Mouse (Mus musculus): ENCODE data around the gene Actrt2. TPM values are rescaled to one million over a fixed set of nuclear protein-coding genes. Genes with fewer than 3 reads are reported as not detected.

Gene Actrt2
- polyA plus RNA-seq, 1 experiment from 2014 or later = not detected

DNA sequence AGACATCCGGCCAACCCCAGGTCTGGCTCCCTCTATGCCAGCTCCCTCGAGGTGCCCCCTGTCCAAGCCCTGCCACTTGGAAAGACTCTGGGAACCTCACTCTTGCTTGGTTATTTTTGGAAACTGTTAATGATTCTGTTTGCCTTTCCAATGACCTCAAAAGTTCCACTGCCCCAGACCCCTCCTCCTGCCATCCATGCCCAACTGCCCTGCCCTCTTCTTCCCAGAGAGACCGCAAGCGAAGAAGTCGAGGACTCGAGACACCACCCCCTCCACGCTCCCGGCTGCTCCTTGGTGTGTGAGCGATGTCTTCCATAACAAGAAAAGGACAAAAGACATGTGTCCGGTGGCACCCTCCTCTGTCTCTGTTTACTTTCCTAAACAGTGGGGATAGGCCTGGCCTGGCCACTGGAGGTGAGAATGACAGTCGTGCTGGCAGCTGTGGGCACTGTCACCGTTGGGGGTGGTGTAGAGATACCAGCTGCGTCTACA, 33.3 kb upstream of the Actrt2 start:
- H3K27me3 ChIP-seq = peaks cover 11% of the 10 kb centered on the region; the same call in 1 of the 2 replicates
- no peak for ATAC-seq (ENCODE audit: insufficient number of reproducible peaks, low FRiP score, low TSS enrichment, low read depth)
- no peak overlapping the region for H3K4me2 ChIP-seq
- H3K36me3 ChIP-seq = no peaks in the 10 kb centered on the region
- 81% methylated on average over 13 of the region's 13 CpGs for WGBS
- peak overlapping the region; percentile 48; the same call in 1 of the 2 replicates for H3K27ac ChIP-seq
- no peak overlapping the region for H3K9ac ChIP-seq
- H3K4me1 ChIP-seq = peaks cover 74% of the 10 kb centered on the region
- H3K9me3 ChIP-seq = no peaks in the 10 kb centered on the region
- H3K4me3 ChIP-seq = no peak overlapping the region

DNA sequence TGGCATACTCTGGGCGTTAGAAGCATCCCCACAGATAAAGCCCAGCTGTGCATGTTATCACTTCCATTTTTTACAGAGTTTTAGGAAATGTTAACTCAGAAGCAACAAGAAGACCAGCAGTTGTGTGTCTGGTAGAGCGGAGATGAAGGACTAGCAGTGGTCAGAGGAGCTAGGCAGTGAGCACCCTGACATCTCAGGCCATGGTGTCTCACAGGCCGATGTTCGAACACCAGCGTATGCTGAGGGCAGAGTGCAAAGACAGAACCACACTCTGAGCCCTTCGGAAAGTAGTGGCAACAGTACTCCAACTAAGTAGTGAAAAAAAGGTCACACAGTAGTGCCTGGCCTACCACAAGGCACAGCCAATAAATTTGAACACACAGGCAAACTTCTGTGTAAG, 32.8 kb upstream of the Actrt2 start:
- Histone ChIP-seq H3K4me3 (no peak overlapping the region), H3K9me3 (no peaks in the 10 kb centered on the region), H3K9ac (no peak overlapping the region), H3K27ac (no peak overlapping the region), H3K4me2 (no peak overlapping the region), H3K4me1 (peaks cover 71% of the 10 kb centered on the region), H3K36me3 (no peaks in the 10 kb centered on the region), H3K27me3 (peaks cover 9% of the 10 kb centered on the region; the same call in 1 of the 2 replicates)
- no peak for ATAC-seq (ENCODE audit: insufficient number of reproducible peaks, low FRiP score, low TSS enrichment, low read depth)
- 90% methylated on average over 6 of the region's 6 CpGs for WGBS

DNA sequence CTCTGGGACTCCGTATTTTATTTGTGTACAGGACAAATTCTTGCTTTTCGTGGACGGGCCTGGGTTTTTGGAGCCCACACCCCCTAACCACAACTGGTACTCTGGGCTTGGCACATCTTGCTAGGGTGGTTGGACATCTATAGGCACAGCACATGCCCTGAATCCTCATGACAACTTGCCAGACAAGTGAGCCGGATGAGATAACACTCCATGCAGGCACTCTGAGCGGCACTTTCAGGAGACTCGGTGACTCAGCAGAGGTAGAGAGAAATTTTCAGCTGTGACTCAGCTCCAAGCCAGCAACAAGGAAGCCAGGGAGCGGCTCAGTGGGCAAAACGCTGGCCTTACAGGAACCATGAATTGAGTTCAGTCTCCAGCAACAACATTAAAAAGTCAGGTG, 31.6 kb upstream of the Actrt2 start:
- Histone ChIP-seq H3K9ac (no peak overlapping the region), H3K27ac (no peak overlapping the region), H3K4me3 (no peak overlapping the region), H3K4me2 (no peak overlapping the region), H3K36me3 (no peaks in the 10 kb centered on the region), H3K27me3 (no peaks in the 10 kb centered on the region), H3K9me3 (no peaks in the 10 kb centered on the region), H3K4me1 (peaks cover 63% of the 10 kb centered on the region)
- 78% methylated on average over 8 of the region's 8 CpGs for WGBS
- no peak for ATAC-seq (ENCODE audit: insufficient number of reproducible peaks, low FRiP score, low TSS enrichment, low read depth)

- no peak overlapping the region for H3K4me2 ChIP-seq
- peaks cover 61% of the 10 kb centered on the region for H3K4me1 ChIP-seq
- H3K36me3 ChIP-seq = no peaks in the 10 kb centered on the region
- H3K9me3 ChIP-seq = no peaks in the 10 kb centered on the region
- WGBS = 94% methylated on average over 1 of the region's 1 CpGs
- ATAC-seq (ENCODE audit: insufficient number of reproducible peaks, low FRiP score, low TSS enrichment, low read depth) = no peak
- no peak overlapping the region for H3K4me3 ChIP-seq
- no peaks in the 10 kb centered on the region for H3K27me3 ChIP-seq
- no peak overlapping the region for H3K9ac ChIP-seq
- H3K27ac ChIP-seq = no peak overlapping the region
Measured at GRCm38 (mm10) chr4:154698631-154699030, 31.0 kb upstream of the Actrt2 start.

GRCm38 (mm10) chr4:154698021-154698590, 30.4 kb upstream of the Actrt2 start:
- Histone ChIP-seq H3K36me3 (no peaks in the 10 kb centered on the region), H3K4me1 (peaks cover 62% of the 10 kb centered on the region), H3K9ac (no peak overlapping the region), H3K9me3 (no peaks in the 10 kb centered on the region), H3K27me3 (no peaks in the 10 kb centered on the region), H3K27ac (peak overlapping the region; percentile 59; the same call in 1 of the 2 replicates), H3K4me2 (no peak overlapping the region), H3K4me3 (no peak overlapping the region)
- ATAC-seq (ENCODE audit: insufficient number of reproducible peaks, low FRiP score, low TSS enrichment, low read depth) = no peak
- 46% methylated on average over 16 of the region's 16 CpGs for WGBS

DNA sequence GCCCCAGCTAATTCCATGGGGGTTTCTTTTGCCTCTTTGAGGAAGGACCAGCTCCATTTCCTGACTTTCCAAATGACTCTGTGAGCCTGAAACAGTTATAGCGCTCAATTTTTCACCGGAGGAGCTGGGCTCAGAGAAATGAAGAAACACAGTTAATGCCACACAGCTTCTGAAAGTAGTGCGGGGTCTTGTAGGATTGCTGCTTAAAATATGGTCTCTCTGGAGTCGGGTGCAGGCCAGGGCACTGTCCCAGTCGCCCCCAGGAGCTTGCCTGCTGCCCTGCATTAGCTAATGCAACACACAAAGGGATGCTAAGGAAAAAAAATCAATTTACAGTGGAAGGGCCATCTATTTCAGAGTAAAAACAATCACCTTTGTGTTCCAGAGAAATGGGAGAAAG, 29.8 kb upstream of the Actrt2 start:
- H3K27me3 ChIP-seq = no peaks in the 10 kb centered on the region
- peak overlapping the region; percentile 59; the same call in 1 of the 2 replicates for H3K27ac ChIP-seq
- H3K4me2 ChIP-seq = no peak overlapping the region
- no peaks in the 10 kb centered on the region for H3K9me3 ChIP-seq
- H3K4me1 ChIP-seq = peaks cover 59% of the 10 kb centered on the region
- WGBS = 59% methylated on average over 5 of the region's 5 CpGs
- ATAC-seq (ENCODE audit: insufficient number of reproducible peaks, low FRiP score, low TSS enrichment, low read depth) = no peak
- no peak overlapping the region for H3K4me3 ChIP-seq
- no peak overlapping the region for H3K9ac ChIP-seq
- H3K36me3 ChIP-seq = no peaks in the 10 kb centered on the region

GRCm38 (mm10) chr4:154696552-154696951, 28.9 kb upstream of the Actrt2 start:
- Histone ChIP-seq H3K4me1 (peaks cover 51% of the 10 kb centered on the region), H3K4me2 (no peak overlapping the region), H3K36me3 (no peaks in the 10 kb centered on the region), H3K9ac (no peak overlapping the region), H3K27me3 (no peaks in the 10 kb centered on the region), H3K9me3 (no peaks in the 10 kb centered on the region), H3K27ac (no peak overlapping the region), H3K4me3 (no peak overlapping the region)
- ATAC-seq (ENCODE audit: insufficient number of reproducible peaks, low FRiP score, low TSS enrichment, low read depth) = no peak
- 63% methylated on average over 5 of the region's 5 CpGs for WGBS

DNA sequence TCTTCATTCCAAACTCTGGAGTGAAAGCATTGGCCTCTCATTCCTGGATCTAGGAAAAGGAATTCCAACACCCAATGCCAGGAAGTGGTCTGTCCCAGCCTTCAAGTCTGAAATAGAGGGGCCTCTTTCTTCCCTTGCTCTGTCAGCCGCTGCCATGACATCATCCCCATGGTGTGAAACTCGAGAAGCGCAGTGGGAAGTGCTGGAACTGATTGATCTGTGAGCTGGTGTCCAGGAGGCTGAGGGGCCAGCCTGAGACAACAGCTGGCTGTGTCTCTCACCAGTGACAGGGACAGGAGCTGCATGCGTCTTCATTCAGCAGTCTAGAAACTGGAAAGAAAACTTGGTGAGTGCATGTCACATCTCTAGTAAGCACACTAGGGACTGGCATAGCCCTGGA, 28.5 kb upstream of the Actrt2 start:
- Histone ChIP-seq H3K27ac (no peak overlapping the region), H3K4me2 (no peak overlapping the region), H3K27me3 (no peaks in the 10 kb centered on the region), H3K4me1 (peaks cover 47% of the 10 kb centered on the region), H3K9me3 (no peaks in the 10 kb centered on the region), H3K36me3 (no peaks in the 10 kb centered on the region), H3K4me3 (no peak overlapping the region), H3K9ac (no peak overlapping the region)
- ATAC-seq (ENCODE audit: insufficient number of reproducible peaks, low FRiP score, low TSS enrichment, low read depth) = no peak
- 23% methylated on average over 4 of the region's 4 CpGs for WGBS

- Histone ChIP-seq H3K9ac (no peak overlapping the region), H3K27ac (no peak overlapping the region), H3K36me3 (no peaks in the 10 kb centered on the region), H3K4me2 (no peak overlapping the region), H3K27me3 (0 out of 2 replicates have a peak, but pooled peaks cover 3% of the 10 kb centered on the region), H3K9me3 (no peaks in the 10 kb centered on the region), H3K4me1 (peaks cover 38% of the 10 kb centered on the region), H3K4me3 (no peak overlapping the region)
- WGBS = 76% methylated on average over 5 of the region's 5 CpGs
- no peak for ATAC-seq (ENCODE audit: insufficient number of reproducible peaks, low FRiP score, low TSS enrichment, low read depth)
Measured at GRCm38 (mm10) chr4:154694361-154694760, 26.7 kb upstream of the Actrt2 start.

DNA sequence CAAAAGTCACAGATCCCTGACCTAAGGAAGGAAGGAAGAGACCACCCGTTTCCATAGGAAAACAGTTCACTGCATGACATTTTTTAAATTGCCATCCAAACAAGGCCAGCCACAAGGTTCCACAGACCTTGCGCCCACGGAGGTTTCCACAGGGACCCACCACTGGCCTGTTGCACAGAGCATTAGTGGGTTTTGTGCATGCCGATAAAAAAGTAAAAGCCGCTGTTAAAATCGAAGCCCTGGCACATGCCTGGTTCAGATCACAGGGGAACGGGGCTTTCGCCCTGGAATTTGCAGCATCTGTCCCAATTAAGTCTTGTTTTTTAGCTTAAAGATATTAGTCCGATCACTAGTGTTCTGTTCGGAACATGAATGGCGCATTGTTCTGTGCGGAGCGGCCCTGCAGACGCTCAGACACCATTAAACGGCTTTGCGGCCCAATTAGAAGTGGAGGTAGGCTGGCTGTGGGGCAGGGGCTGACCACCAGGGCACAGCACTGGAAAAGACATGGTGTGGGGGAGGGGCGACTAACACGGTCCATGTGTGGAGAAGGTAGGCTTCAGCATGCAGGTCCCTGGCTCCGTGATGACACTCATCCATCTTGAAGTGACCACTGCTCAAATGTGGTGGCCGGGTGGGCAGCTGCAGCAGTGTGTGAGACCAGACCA, 25.8 kb upstream of the Actrt2 start:
- peaks cover 32% of the 10 kb centered on the region for H3K4me1 ChIP-seq
- no peak overlapping the region for H3K4me2 ChIP-seq
- no peaks in the 10 kb centered on the region for H3K36me3 ChIP-seq
- ATAC-seq (ENCODE audit: insufficient number of reproducible peaks, low FRiP score, low TSS enrichment, low read depth) = peak; percentile 31; the same call in 1 of the 2 replicates
- 0 out of 2 replicates have a peak, but pooled peaks cover 3% of the 10 kb centered on the region for H3K27me3 ChIP-seq
- H3K9me3 ChIP-seq = no peaks in the 10 kb centered on the region
- WGBS = 25% methylated on average over 20 of the region's 20 CpGs
- no peak overlapping the region for H3K4me3 ChIP-seq
- H3K27ac ChIP-seq = no peak overlapping the region
- no peak overlapping the region for H3K9ac ChIP-seq

DNA sequence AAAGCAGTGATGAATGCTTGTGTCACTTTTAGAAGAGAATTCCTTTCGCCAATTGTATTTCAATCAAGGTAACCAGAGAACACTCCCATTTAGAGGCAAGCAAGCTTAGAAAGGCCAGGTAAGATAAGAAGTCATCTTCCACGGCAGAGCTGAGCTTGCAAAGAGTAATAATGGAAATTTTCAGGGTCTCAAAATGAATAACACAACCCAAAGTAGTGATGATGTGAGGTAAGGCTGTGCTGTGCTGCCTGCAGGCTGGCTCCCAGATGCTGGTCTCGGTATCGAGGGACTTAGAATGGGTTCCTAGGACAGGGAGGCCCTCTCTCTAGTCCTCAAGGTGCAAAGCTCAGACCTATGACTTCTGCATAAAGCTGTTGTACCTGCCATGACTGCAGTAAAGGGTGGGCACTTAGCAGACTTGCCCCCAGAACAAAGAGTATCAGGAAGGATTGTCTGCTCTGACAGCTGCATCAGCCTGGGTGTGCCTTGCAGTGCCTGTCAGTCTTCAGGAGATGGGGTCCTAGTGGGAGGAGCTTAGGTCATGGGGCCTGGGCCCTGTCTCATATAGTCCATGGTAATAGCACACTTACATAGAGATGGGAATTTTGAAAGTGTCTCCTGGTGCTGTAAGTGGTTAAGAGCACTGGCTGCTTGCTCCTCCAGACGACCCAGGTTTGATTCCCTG, 15.5 kb upstream of the Actrt2 start:
- 0 out of 2 replicates have a peak, but pooled peaks cover 11% of the 10 kb centered on the region for H3K27me3 ChIP-seq
- WGBS = 77% methylated on average over 5 of the region's 5 CpGs

DNA sequence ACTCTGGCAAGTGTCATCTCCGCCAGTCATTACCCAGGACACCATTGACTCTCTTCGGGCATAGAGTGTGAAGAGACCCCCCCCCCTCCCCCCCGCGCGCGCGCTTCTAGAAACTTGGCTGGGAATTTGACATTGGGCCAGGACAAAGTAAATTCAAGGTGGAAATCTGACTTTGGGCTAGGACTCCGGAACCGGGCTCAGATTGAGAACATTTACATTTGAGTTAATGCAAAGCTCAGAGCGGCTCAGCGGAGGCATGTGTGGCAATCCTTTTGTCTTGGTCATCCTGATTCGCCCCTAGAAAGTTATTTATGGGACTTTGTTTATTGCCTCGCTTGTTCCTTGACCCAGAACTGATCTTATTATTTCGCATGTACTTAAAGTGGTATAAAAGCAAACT, 14.6 kb upstream of the Actrt2 start:
- H3K9me3 ChIP-seq = no peaks in the 10 kb centered on the region
- no peak overlapping the region for H3K4me3 ChIP-seq
- H3K4me1 ChIP-seq = no peaks in the 10 kb centered on the region
- WGBS = 59% methylated on average over 14 of the region's 14 CpGs
- H3K4me2 ChIP-seq = no peak overlapping the region
- no peak overlapping the region for H3K27ac ChIP-seq
- no peak for ATAC-seq (ENCODE audit: insufficient number of reproducible peaks, low FRiP score, low TSS enrichment, low read depth)
- H3K36me3 ChIP-seq = no peaks in the 10 kb centered on the region
- 0 out of 2 replicates have a peak, but pooled peaks cover 6% of the 10 kb centered on the region for H3K27me3 ChIP-seq
- no peak overlapping the region for H3K9ac ChIP-seq

More for the DNA sequence above, 15.5 kb upstream of the Actrt2 start:
- Histone ChIP-seq H3K9ac (no peak overlapping the region), H3K4me1 (no peaks in the 10 kb centered on the region), H3K4me3 (no peak overlapping the region), H3K4me2 (no peak overlapping the region), H3K36me3 (no peaks in the 10 kb centered on the region), H3K9me3 (no peaks in the 10 kb centered on the region), H3K27ac (no peak overlapping the region)
- no peak for ATAC-seq (ENCODE audit: insufficient number of reproducible peaks, low FRiP score, low TSS enrichment, low read depth)
